ENCODE assay signal across 8 mouse cellular contexts in the genomic region with DNA sequence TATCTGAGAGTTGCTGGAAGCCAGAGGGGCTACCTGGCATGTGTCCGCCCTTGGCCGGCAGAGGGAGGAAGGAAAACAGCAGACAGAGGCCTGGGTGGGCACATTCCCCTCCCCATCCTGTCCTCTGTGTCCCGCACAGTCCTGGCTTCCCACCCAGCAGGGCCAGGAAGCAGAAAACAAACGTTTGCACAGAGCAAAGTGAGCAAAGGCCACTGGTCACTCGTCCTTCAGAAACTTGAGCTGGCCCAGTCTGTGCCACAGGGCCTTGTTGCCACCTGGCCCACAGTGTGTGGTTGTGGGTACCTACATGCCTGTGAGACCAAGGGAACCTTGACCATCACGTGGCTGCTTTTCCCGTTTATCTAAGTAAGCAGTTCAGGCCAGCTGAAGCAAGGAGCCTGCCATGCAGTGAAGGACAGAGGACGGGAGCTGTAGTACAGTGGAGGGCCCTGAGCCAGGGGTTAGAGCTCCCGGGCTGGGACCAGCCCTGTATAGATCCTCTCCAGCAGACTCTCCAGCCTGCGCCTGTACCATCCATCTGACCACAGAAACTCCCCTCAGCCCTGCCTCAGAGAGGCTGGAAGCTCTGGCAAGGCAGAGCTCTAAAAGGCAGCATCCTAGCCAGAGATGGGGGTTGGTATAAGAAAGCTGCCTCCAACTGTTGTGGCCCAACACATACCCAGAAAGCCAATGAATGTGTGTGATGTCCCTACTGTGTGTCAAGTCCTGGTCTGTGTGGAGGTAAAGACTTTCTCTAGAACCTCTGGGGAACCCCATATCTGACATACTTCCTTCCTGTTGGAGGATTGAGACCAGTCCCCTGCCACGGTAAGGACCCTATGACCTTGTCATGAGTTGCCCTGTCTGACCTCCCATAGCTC.
DNase-seq lines count a peak whose midpoint lies in the region; TF ChIP-seq lines count a peak whose summit lies in the region.

No protein-coding gene starts in this region.

- H3K27ac ChIP-seq in layer of hippocampus, adult 2 months: peak overlapping the region; percentile 63

- H3K4me3 ChIP-seq in layer of hippocampus, adult 2 months: no peak overlapping the region

- no peak for DNase-seq in layer of hippocampus, adult 2 months (ENCODE audit: low spot score in 2 of 2)
- DNase-seq in layer of hippocampus, adult 9-10 months (ENCODE audit: low spot score): no peak
- peak; percentile 69 to 80 for DNase-seq in heart, adult 18-20 months
- DNase-seq in kidney, adult 8-10 months: peak; percentile 87 to 91
- DNase-seq in lung, postnatal 36 days: peak; percentile 58
- DNase-seq in embryo, embryonic 10 days (ENCODE audit: low spot score): no peak
- DNase-seq in urinary bladder, adult 2 months (ENCODE audit: low spot score): no peak
- no peak for DNase-seq in urinary bladder, postnatal 36 days (ENCODE audit: low spot score in 2 of 2)

- peak; percentile 28 for TF ChIP-seq CTCF in layer of hippocampus, adult 2 months (conservative IDR thresholded peaks at IDR 0.05)

Comparison
In these comparisons a context has a peak if more than half of its experiments do, and no peak if none do; other contexts are left out.
1. DNase-seq: peak in heart, adult 18-20 months (2 of 2), kidney, adult 8-10 months (2 of 2) and lung, postnatal 36 days (single experiment); none in layer of hippocampus, adult 2 months (0 of 2), layer of hippocampus, adult 9-10 months (single experiment), embryo, embryonic 10 days (single experiment), urinary bladder, adult 2 months (single experiment) and urinary bladder, postnatal 36 days (0 of 2).